Mouse (Mus musculus): Measurements from ENCODE around the gene Plk5.

DNA sequence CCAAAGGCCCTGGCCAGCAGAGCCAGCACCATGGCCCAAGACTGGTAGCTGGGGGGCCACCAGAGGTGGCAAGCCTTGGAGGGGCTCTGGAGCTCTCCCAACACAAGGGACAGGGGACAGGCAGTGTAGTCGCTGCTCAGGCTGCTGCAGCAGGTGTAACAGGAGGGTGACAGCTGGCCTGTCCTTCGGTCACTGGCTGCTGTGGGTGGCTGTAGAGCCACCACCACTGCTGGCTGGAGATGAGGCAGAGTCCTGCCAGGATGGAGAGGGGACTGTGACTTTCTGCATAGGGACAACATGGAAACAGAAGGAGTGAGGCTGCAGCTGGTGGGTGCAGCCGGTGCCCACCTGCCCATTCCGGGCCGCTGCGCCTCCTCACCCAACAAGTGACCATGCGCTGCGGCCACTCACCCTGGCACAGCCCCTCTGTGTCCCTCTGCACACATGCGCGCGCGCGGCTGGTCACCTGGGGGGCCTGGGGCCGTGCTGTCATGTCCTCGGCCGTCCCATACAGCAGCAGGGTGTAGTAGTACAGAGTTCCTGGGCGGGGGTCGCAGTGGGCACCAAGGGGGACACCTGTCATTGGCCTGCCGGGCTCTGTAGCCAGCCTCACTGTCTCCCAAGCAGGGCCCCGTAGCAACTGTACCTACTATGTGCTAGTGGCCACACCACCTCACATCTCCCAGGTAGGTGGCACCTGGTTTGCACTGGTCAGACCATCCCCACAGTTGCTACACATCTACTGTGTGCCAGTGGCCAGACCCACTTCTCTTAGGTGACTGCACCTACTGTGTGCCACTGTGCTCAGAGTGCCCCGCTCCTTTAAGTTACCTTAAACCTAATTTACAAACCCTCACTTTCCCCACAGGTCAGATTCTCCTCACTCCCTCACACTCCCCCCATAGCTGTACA lies 34.3 kb upstream of the Plk5 start:
- TF ChIP-seq CTCF (IDR thresholded peaks at IDR 0.05) (no peak), EP300 (IDR thresholded peaks at IDR 0.05; ENCODE audit: insufficient read depth, low read depth, low read length) (no peak), POLR2A (IDR thresholded peaks at IDR 0.05; ENCODE audit: insufficient read depth, low read depth, low read length) (no peak)

All from heart, adult 2 months (tissue).